Mouse (Mus musculus) ES-E14 (cell line): ENCODE measurements around the gene Tmem117.

ENCODE experiments used
- CHD2 ChIP-seq: IDR thresholded peaks from 2 replicates; pipeline ENCODE4 v1.6.1; 2014; ENCODE audit warnings: mild to moderate bottlenecking, low read depth, low read length, inconsistent platforms
- HCFC1 ChIP-seq: IDR thresholded peaks from 2 replicates; pipeline ENCODE4 v1.6.1; 2012; ENCODE audit warnings: low read length, inconsistent platforms, borderline replicate concordance; ENCODE audit not compliant: insufficient read depth
- MAFK ChIP-seq: IDR thresholded peaks from 2 replicates; pipeline ENCODE4 v1.6.1; 2014; ENCODE audit warnings: mild to moderate bottlenecking, low read depth, low read length, inconsistent platforms; ENCODE audit not compliant: insufficient read depth
- ZNF384 ChIP-seq: IDR thresholded peaks from 2 replicates; pipeline ENCODE4 v1.6.1; 2012; ENCODE audit warnings: low read depth, low read length, inconsistent platforms

DNA sequence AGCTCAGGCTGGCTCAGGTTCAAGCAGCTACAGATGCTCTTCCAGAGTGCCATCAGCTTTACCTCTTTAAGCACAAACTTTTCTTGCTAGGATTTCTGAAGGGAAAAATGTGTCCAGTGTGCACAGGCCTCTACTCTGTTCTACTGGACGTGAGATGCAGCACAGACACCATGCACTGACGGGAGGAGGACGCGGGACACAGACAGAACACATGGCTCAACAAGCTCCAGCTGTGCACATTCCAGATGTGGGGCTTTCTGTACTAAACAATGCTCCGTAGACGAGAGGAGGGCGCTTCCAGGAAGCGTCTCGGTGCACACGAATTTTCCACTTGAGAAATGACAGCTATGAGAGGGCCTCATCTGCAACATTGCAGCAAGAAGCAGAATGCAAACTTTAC lies 45.9 kb upstream of the Tmem117 start:
- TF ChIP-seq MAFK: no peak
- TF ChIP-seq HCFC1: no peak
- no peak for TF ChIP-seq ZNF384
- TF ChIP-seq CHD2: no peak
